Mouse (Mus musculus): ENCODE data around the gene Nxnl2. TPM values are rescaled to one million over a fixed set of nuclear protein-coding genes. Genes with fewer than 3 reads are reported as not detected.

Nxnl2 gene
- polyA plus RNA-seq, 1 experiment: 0.69 TPM

GRCm38 (mm10) chr13:51207965-51208364, 37.1 kb downstream of the Nxnl2 start:
- no peaks in the 10 kb centered on the region for H3K36me3 ChIP-seq (ENCODE audit: control insufficient read depth, insufficient read depth, low read length)
- DNase-seq: no peak
- no peak for TF ChIP-seq CTCF (conservative IDR thresholded peaks at IDR 0.05; ENCODE audit: insufficient read depth, insufficient read length, low read depth, low read length)
- no peaks in the 10 kb centered on the region for H3K27me3 ChIP-seq (replicated peaks; ENCODE audit: control insufficient read depth, insufficient read depth, low read length)
- no peaks in the 10 kb centered on the region for H3K4me1 ChIP-seq (ENCODE audit: control insufficient read depth, insufficient read depth, low read length)
- no peak overlapping the region for H3K27ac ChIP-seq (ENCODE audit: insufficient read depth, low read depth, low read length)
- H3K4me3 ChIP-seq (ENCODE audit: insufficient read depth, low read depth, low read length): no peak overlapping the region
- 75% methylated on average over 12 of the region's 12 CpGs for WGBS

GRCm38 (mm10) chr13:51208378-51209100, 37.7 kb downstream of the Nxnl2 start:
- DNase-seq: no peak
- H3K27ac ChIP-seq (ENCODE audit: insufficient read depth, low read depth, low read length): no peak overlapping the region
- no peak overlapping the region for H3K4me3 ChIP-seq (ENCODE audit: insufficient read depth, low read depth, low read length)
- H3K4me1 ChIP-seq (ENCODE audit: control insufficient read depth, insufficient read depth, low read length): no peaks in the 10 kb centered on the region
- H3K27me3 ChIP-seq (replicated peaks; ENCODE audit: control insufficient read depth, insufficient read depth, low read length): no peaks in the 10 kb centered on the region
- WGBS: 68% methylated on average over 18 of the region's 18 CpGs
- TF ChIP-seq CTCF (conservative IDR thresholded peaks at IDR 0.05; ENCODE audit: insufficient read depth, insufficient read length, low read depth, low read length): peak; percentile 37
- TF ChIP-seq POLR2A (IDR thresholded peaks at IDR 0.05; ENCODE audit: low read depth, low read length): no peak
- no peaks in the 10 kb centered on the region for H3K36me3 ChIP-seq (ENCODE audit: control insufficient read depth, insufficient read depth, low read length)

DNA sequence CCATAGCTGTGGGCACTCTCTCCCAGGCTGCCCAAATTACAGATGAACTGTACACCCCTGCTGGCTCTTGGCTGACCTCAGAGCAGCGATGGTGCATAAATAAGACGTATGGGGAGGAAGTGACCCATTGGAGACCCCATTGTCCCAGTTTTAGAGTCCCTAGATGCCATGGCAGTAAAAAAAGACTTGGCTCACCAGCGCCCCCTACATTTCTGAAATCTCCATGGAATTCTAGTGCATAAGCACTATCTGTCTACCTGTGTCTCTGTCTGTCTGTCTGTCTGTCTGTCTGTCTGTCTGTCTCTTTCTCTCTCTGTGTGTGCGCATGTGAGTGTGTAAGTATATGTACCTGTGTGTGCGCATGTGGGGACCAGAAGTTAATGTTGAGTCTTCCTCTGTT, 39.8 kb downstream of the Nxnl2 start:
- TF ChIP-seq CTCF (conservative IDR thresholded peaks at IDR 0.05; ENCODE audit: insufficient read depth, insufficient read length, low read depth, low read length): no peak
- no peak for TF ChIP-seq POLR2A (IDR thresholded peaks at IDR 0.05; ENCODE audit: low read depth, low read length)
- no peak overlapping the region for H3K4me3 ChIP-seq (ENCODE audit: insufficient read depth, low read depth, low read length)
- no peaks in the 10 kb centered on the region for H3K27me3 ChIP-seq (replicated peaks; ENCODE audit: control insufficient read depth, insufficient read depth, low read length)
- H3K36me3 ChIP-seq (ENCODE audit: control insufficient read depth, insufficient read depth, low read length): no peaks in the 10 kb centered on the region
- no peak overlapping the region for H3K27ac ChIP-seq (ENCODE audit: insufficient read depth, low read depth, low read length)
- WGBS: 63% methylated on average over 5 of the region's 5 CpGs
- no peak for DNase-seq
- H3K4me1 ChIP-seq (ENCODE audit: control insufficient read depth, insufficient read depth, low read length): no peaks in the 10 kb centered on the region

- H3K27ac ChIP-seq (ENCODE audit: insufficient read depth, low read depth, low read length): no peak overlapping the region
- H3K4me1 ChIP-seq (ENCODE audit: control insufficient read depth, insufficient read depth, low read length): no peaks in the 10 kb centered on the region
- H3K27me3 ChIP-seq (replicated peaks; ENCODE audit: control insufficient read depth, insufficient read depth, low read length): no peaks in the 10 kb centered on the region
- WGBS: 78% methylated on average over 2 of the region's 2 CpGs
- no peaks in the 10 kb centered on the region for H3K36me3 ChIP-seq (ENCODE audit: control insufficient read depth, insufficient read depth, low read length)
- no peak overlapping the region for H3K4me3 ChIP-seq (ENCODE audit: insufficient read depth, low read depth, low read length)
- no peak for DNase-seq
- no peak for TF ChIP-seq POLR2A (IDR thresholded peaks at IDR 0.05; ENCODE audit: low read depth, low read length)
- TF ChIP-seq CTCF (conservative IDR thresholded peaks at IDR 0.05; ENCODE audit: insufficient read depth, insufficient read length, low read depth, low read length): no peak
These were observed 43.9 kb downstream of the Nxnl2 start for GRCm38 (mm10) chr13:51214746-51215145.

GRCm38 (mm10) chr13:51220897-51221296, 50.1 kb downstream of the Nxnl2 start:
- H3K27ac ChIP-seq (ENCODE audit: insufficient read depth, low read depth, low read length): no peak overlapping the region
- no peak overlapping the region for H3K4me3 ChIP-seq (ENCODE audit: insufficient read depth, low read depth, low read length)
- H3K27me3 ChIP-seq (replicated peaks; ENCODE audit: control insufficient read depth, insufficient read depth, low read length): no peaks in the 10 kb centered on the region
- H3K4me1 ChIP-seq (ENCODE audit: control insufficient read depth, insufficient read depth, low read length): no peaks in the 10 kb centered on the region
- 91% methylated on average over 4 of the region's 4 CpGs for WGBS
- no peaks in the 10 kb centered on the region for H3K36me3 ChIP-seq (ENCODE audit: control insufficient read depth, insufficient read depth, low read length)
- no peak for DNase-seq
- TF ChIP-seq CTCF (conservative IDR thresholded peaks at IDR 0.05; ENCODE audit: insufficient read depth, insufficient read length, low read depth, low read length): no peak
- TF ChIP-seq POLR2A (IDR thresholded peaks at IDR 0.05; ENCODE audit: low read depth, low read length): no peak

GRCm38 (mm10) chr13:51221425-51222160, 50.8 kb downstream of the Nxnl2 start:
- H3K36me3 ChIP-seq (ENCODE audit: control insufficient read depth, insufficient read depth, low read length): no peaks in the 10 kb centered on the region
- no peak for DNase-seq
- H3K4me1 ChIP-seq (ENCODE audit: control insufficient read depth, insufficient read depth, low read length): no peaks in the 10 kb centered on the region
- no peaks in the 10 kb centered on the region for H3K27me3 ChIP-seq (replicated peaks; ENCODE audit: control insufficient read depth, insufficient read depth, low read length)
- TF ChIP-seq POLR2A (IDR thresholded peaks at IDR 0.05; ENCODE audit: low read depth, low read length) (no peak), CTCF (conservative IDR thresholded peaks at IDR 0.05; ENCODE audit: insufficient read depth, insufficient read length, low read depth, low read length) (no peak)
- H3K27ac ChIP-seq (ENCODE audit: insufficient read depth, low read depth, low read length): no peak overlapping the region
- no peak overlapping the region for H3K4me3 ChIP-seq (ENCODE audit: insufficient read depth, low read depth, low read length)
- 46% methylated on average over 12 of the region's 12 CpGs for WGBS

Other genes with a start within 250 kb of the Nxnl2 start
- 23.3 and 30.8 TPM in 2 replicates for gene Spin1, start 70.1 kb upstream of the Nxnl2 start, polyA plus RNA-seq (2012; rRNA removed)
- gene S1pr3, start 237.6 kb downstream of the Nxnl2 start, polyA plus RNA-seq (2012; rRNA removed): 15.6 and 16.1 TPM in 2 replicates